Mouse (Mus musculus) hematopoietic stem cell, adult 5-6 weeks (primary cell): ENCODE data around the gene Klhl40. TPM values are rescaled to one million over a fixed set of nuclear protein-coding genes. Genes with fewer than 3 reads are reported as not detected.

Source experiments
- ATAC-seq, 2 experiments: fragments of 125-278 bp in 1 of 2; replicated peaks in 1 of 2; 2 replicates each; pipeline ENCODE4 v1.8.0; 2016 to 2017; ENCODE audit warnings: inconsistent platforms in 2 of 2, mild to moderate bottlenecking in 2 of 2, moderate number of reproducible peaks in 2 of 2, low read depth in 1 of 2, moderate TSS enrichment in 1 of 2; ENCODE audit not compliant: low FRiP score in 2 of 2, poor library complexity in 2 of 2, severe bottlenecking in 2 of 2, insufficient read depth in 1 of 2, low TSS enrichment in 1 of 2
- total RNA-seq: library from RNA; stranded (forward); fragments of 172-1452, 232-1000 nt; gene quantifications from 2 replicates; pipeline ENCODE4 v1.2.3, GENCODE M21; 2017

Klhl40 gene
- total RNA-seq, 1 experiment from 2014 or later: not detected

DNA sequence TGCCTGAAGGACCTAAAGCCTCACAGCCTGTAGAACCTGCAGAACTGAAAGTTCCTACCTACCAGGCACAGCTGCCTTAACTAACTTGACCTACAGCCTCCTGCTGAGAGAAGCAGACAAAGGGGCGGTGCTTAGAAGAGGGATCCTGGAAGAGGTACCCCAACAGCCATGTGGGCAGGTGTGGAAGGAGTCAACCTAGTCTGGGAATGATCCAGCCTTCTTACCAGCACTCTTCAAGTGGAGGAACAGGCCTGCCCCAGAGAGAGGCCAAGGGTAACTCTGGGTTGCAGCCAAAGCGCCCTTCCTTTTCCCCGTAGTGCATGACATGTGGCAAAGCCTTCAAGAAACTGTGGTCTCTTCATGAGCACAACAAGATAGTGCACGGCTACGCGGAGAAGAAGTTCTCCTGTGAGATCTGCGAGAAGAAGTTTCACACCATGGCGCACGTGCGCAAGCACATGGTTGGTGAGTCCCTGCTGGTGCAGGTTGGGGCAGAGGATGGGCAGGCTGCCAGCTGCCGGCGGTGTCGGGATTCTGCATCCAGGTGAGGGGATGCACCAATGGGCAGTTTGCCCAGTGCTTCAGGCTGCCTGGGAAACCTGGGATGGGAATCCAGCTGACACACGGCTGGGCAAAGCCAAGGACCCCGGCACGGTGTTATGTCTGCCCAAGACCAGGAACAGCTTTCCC lies 12.1 kb upstream of the Klhl40 start:
- 0 out of 4 replicates have a peak, but pooled peaks have one; percentile 10 to 24 for ATAC-seq

DNA sequence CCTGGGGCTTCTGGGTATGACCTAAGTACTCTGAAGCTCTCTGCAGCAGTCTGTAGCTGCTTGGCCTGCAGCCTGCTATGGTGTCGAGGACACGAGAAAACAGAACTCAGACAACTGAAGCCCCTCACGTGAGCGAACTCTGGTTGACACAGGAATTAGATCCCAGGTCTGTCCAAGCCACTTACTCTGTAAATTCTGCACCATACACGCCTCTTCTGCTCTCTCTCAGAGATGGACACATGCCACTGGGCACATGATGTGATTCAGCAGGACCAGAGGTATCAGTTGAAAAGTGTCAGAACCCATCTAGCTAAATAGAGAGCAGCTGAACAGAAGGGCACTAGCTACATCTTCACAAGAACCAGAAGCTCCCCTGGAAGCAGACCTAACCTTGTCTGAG lies 5.0 kb upstream of the Klhl40 start:
- ATAC-seq: no peak

DNA sequence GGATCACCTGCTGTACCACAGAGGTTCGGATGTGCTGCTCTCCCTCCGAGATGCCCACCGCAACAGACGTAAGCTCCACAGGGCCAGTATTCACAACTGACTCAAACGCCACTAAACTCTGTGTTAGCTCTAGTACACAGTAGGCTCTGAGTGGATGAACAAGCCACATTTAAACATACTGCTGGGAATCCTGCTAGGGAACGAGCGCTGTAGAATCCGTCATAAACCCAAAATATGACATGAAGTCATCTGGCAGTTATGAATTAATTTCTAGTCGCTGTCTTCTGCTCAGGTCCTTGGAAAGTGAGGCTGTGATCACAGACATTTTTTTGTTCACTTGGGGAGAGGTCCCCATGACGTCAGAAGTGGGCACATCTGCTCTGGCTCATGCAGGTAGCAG lies 1.5 kb upstream of the Klhl40 start:
- ATAC-seq: no peak

DNA sequence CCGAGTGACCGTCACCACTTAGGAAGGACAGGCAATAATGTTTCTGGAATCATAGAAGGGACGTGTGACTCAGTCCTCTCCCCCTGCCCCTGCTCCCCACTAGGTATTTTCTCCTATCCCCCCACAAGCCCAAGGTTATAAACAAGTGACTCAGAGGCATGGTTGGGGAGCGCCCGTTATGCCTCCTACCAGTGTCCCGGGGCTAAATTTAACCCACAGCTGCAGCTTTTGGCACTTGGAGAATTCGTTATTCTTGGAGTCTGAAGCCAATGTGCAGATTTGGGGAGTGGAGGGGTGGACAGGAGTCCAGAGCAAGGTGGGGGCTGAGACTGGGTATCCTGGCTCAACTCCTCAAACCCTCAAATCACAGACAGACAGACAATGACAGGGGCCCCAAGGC lies 896 bp upstream of the Klhl40 start:
- ATAC-seq: no peak

DNA sequence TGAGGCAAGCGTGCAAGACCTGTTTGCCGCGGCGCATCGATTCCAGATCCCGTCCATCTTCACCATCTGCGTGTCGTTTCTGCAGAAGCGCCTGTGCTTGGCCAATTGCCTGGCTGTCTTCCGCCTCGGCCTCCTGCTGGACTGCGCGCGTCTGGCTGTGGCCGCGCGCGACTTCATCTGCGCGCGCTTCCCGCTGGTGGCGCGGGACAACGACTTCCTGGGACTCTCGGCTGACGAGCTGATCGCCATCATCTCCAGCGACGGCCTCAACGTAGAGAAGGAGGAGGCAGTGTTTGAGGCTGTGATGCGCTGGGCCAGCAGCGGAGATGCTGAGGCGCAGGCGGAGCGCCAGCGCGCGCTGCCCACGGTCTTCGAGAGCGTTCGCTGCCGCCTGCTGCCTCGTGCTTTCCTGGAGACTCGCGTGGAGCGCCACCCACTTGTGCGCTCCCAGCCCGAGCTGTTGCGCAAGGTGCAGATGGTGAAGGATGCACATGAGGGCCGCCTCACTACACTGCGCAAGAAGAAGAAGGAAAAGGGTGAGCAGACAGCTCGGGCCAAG lies 738 bp downstream of the Klhl40 start:
- ATAC-seq: peak in 1 of 2 experiments; percentile 22; a peak in 2 of 4 replicates

DNA sequence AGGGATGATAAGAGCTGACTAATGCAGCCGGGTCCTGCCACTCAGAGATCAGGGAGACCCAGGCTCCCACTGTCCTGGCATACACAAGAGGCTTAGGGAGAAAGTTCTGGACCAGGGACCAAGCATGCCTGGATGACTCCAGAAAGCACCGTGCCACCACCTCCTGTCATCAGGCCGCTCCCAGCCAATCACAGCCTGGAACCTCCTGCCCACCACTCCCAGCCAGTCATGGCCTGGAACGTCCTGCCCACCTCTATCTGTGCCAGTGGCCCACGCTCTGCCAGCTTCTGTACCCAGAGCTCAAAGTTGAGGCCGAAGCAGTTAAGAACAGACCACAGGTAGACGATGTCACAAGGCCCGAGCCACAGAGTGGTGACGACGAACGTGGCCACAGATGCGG lies 7.4 kb downstream of the Klhl40 start:
- no peak for ATAC-seq

DNA sequence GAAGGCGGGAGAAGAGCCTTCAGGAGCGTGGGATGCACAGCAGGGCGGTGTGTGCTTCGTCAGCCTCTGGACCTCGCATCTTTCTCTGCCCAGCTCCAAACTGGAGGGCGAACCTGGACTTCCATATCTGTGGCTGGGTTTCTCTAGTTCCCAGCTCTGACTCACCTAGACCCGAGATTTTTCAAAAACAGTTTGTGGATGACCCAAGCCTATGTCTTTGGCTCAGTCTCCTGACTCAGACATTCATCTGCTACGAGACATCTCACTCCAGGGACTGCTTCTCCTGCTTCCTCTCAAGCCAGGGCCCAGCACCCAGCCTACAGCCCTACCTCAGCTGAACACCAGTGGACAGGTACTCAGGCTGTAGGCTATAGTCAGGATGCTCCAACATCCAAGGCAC lies 7.9 kb downstream of the Klhl40 start:
- no peak for ATAC-seq

DNA sequence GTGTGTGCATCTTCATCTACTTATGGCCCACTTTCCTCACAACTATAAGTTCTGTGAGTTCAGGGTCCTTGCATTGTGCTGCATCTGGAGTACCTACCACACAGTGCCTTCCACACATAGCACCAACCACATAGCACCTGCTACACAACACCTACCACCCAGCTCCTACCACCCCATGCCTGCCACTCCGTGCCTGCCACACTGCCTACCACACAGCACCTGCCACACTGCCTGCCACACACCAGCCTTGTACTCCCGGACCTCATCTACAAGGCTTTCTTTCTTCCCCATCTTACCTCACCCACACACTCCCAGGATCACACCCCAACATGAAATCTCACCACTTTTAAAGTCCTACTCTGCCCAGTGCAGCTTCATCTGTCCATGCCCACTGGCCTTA lies 9.0 kb downstream of the Klhl40 start:
- no peak for ATAC-seq

DNA sequence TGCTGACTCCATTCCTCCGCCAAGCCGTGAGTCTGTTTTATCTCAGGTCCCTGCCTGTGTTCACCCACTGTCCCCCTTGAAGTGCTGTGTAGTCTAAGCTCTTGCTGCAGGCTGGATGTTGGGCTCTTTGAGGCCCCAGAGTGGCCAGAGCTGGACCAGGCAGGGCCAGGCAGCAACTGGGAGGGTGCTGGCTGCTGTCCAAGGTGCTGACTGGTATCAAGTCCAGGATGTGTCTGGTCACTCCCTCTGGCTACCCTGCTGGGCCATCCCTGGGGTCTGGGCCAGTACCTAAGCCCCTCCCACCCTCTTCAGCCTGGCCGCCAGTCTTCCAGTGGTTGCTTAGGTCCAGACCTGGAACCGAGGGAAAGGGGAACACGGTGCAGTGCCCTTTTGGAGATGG lies 13.8 kb downstream of the Klhl40 start:
- 0 out of 4 replicates have a peak, but pooled peaks of 1 of the 2 experiments have one; percentile 49 for ATAC-seq

DNA sequence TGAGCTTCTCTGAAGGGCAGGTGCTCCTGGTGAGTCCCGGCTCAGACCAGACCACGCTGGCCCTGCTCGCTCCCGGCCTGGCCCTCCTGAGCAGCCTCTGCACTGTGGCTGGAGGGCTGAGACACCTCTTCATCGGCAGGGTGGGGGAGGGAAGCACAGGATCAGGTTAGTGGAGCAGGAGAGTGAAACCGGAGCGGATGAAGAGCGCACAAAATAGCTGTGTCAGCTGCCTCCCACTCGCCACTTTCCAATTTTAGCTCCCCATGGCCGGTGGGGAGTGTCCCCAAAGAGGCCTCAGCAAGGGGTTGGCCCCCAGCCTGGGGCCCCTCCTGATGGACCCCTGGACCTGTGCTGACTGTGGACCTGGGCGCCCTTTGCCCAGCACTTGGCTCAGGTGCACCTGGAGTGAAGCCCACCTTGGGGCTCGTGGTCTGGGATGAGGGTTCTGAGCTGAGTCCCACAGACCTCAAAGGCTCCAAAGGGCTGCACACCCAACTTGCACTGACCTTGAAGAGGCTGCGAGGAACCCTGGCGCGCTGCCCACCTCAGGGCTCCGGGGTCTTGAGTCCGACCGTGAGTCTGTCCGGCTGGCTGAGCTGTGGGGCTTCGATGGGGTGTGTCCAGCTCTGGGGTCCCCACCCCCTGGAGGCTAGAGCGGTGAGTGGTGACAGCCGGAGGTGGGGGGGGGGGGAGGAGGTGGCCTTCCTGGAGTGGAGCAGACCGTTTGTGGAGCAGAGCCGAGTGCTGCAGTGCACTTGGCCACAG lies 14.5 kb downstream of the Klhl40 start, which contains the start of gene Hhatl:
Gene Hhatl, minus strand, starts transcription at position 751 of the 765 bp plus-strand sequence.
- no peak for ATAC-seq

DNA sequence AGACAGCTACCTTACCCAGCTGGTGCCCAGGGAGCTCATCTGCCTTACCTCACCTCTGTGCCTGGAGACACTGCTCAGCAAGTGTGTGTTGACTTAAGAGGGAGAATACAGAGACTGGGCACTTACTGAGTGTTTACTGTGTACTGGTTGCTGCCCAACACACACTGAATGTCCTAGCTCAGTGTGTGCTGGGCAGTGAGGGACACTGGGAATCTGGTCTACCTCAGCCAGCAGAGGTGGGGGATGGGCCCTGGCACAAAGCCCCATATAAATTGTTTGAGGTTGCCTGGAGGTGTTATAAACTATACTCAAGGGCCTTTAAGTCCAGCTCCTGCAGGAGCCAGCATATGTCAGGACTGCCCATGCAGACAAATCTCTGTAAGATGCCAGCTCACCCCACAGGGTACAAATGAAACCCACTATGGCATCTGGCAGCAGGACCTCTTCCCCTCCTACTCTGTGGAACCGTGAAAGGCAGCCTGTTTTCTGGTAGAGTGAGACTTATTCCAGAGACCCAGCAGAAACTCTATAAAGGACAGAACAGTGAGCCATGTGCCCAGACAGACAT lies 17.6 kb downstream of the Klhl40 start:
- no peak for ATAC-seq

DNA sequence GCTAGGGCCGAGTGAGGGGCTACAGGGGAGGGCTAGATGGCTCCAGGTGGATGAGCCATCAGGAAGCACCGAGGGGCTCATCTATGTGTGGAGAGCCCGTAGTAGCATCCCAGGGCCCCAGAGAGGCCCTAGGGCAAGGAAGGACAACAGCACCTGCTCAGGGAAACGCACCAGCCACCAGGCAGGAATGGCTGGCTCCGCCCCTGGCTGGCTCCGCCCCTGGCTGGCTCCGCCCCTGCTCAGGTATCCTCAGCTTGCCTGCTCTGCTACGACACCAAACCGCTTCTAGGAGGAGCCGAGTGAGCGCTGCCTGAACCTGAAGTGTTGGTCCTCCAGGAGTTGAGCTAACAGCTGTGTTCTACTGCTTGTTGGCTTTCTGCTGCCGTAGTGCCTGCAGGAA lies 20.3 kb downstream of the Klhl40 start:
- ATAC-seq: no peak

DNA sequence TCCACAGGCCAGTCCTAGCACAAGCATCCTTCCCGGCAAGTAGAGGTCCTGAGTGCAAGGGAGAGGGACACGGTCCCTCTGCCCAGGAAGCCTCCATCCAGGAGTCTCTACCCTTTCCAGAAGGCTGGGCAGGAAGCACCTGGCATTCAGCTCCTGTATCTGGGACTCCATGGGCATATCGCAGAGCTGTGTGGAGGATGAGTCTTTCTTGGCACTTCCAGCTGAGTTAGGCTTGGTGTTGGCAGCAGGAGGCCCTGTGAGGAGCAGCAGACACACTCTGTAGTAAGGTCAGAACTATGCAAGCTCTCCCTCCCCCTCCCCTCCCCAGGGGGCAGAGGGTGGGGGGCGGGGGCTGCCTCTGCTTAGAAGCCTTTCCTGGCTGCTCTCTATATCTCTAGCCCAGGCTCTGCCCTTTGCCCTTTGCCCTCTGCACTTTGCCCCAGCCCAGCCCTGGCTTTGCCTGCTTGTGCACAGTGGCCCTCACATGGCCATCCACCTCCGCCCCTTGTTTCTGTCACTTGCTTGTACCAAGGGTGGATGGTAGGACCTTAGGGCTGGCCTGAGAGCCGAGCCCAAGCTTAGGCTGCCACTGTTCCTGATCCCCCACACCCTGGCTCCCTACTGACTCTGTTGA lies 21.6 kb downstream of the Klhl40 start:
- ATAC-seq: no peak

DNA sequence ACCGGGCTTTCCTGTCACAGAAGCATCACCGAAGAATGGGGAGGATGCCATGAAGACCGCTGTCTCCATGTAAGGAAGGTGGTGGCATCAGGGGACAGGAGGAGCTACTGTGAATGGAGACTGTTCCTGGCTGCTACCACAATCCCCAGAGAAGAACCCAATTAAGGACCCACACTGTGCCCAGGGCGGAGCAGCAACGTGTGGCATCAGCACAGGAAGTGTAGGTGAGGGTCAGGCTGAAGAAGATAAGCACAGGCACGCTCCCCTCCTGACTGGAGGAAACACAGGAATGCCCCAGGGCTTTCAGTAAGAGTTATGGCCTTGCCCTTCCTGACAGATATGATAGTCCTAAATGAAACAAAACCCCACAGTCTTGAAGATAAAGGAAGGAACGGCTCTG lies 25.3 kb downstream of the Klhl40 start:
- ATAC-seq: peak in 1 of 2 experiments; percentile 4; a peak in 2 of 4 replicates

DNA sequence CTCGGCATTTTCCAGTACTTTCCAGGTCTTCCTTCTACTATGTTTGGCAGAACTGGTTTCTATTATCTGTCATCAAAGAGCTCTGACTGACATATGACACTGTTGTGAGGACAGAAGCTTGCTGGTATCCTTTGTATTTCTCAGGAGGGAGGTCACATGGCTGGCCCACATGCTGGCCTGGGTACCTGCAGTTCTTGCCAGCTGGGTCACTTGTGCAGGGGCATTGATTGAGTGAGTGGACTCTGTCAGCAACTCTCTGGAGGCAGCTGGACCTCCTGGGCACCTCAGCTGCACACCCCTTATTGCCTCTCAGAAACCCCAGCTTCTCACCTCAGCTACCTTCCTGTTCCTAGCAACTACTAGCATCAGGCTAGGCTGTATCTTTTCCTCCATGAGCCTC lies 30.1 kb downstream of the Klhl40 start:
- ATAC-seq: no peak

DNA sequence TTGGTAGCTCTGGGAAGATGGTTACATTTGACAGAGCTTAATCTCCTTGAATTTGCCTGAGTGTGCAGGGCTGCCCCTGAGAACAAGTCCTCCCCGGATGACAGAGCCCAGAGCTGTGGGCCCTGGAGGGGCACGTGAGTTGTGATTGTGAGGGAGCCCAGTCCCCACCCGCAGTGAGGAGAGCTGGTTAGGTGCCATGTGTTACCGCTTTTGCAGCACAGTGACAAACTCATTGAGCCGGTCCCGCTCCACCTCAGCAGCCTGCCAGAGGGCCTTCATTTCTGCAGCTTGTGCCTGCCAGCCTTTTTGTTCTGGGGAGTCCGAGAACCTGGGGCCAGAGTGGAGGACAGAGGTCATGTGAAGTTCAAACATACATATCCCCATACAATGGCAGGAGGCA lies 30.5 kb downstream of the Klhl40 start:
- ATAC-seq: no peak

DNA sequence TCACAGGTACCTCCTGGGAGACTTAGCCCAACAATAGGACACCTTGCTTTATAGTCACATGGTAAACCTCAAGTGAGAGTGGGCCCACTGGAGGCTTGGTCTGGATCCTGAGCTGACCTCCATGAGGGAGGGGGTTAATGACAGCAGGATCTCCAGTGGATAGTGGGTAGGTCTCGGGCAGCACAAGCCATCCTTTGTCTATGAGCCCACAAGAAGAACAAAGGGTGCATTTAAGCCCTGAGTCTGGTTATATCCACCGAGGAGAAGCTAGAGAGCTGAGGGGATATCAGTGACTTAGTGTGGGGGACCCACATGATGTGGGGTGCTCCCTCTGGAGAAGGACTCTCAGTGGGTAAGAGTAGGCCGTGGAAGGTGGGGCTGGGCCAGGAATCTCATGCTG lies 31.1 kb downstream of the Klhl40 start:
- ATAC-seq: no peak
